Mouse (Mus musculus) bone marrow, adult 2 months (tissue): Measurements from ENCODE around the gene Opa1.

Experiments
- CTCF ChIP-seq: fragments of 200-500 bp; IDR thresholded peaks from 2 replicates; pipeline ENCODE4 v1.5.1; 2011; ENCODE audit warnings: low read length, control low read depth; ENCODE audit not compliant: control insufficient read depth, insufficient read depth
- POLR2A ChIP-seq: fragments of 200-500 bp; IDR thresholded peaks from 2 replicates; pipeline ENCODE4 v1.6.1; 2011; ENCODE audit warnings: low read depth, mild to moderate bottlenecking, control low read depth, low read length, borderline replicate concordance; ENCODE audit not compliant: control insufficient read depth

DNA sequence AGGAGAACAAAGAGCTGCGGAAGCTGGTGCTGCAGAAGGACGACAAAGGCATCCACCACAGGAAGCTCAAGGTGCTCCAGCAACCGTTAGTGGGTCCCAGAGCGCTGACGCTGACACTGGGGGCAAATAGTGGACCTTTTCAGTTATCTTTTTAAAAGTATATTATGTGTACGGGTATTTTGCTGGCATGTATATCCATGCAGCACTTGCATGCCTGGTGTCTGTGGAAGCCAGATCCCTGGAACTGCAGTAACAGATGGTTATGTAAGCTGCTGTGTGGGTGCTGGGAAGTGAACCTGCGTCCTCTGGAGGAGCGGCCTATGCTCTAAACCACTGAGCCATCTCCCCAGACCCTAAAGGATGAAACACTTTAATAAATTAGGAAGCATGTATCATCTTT is 26.4 kb downstream of the Opa1 start:
- TF ChIP-seq CTCF (no peak), POLR2A (no peak)
